Mouse (Mus musculus): Measurements from ENCODE around the gene Tnfsf13b. TPM values are rescaled to one million over a fixed set of nuclear protein-coding genes. Genes with fewer than 3 reads are reported as not detected.

Tnfsf13b gene
- total RNA-seq, 2 experiments from 2014 or later: 3.4 to 6.0 TPM

- peak in 1 of 2 experiments; percentile 39 for DNase-seq
Measured at GRCm38 (mm10) chr8:10043842-10044510, 37.7 kb downstream of the Tnfsf13b start.

GRCm38 (mm10) chr8:10045743-10046142 lies 39.5 kb downstream of the Tnfsf13b start:
- no peak for DNase-seq

GRCm38 (mm10) chr8:10049162-10049561 lies 42.9 kb downstream of the Tnfsf13b start:
- peak; percentile 8 to 12 for DNase-seq

- no peak for DNase-seq
Measured at GRCm38 (mm10) chr8:10051576-10051975, 45.3 kb downstream of the Tnfsf13b start.

- no peak for DNase-seq
Measured at GRCm38 (mm10) chr8:10053571-10053990, 47.3 kb downstream of the Tnfsf13b start.

- DNase-seq: no peak
Measured at GRCm38 (mm10) chr8:10061001-10061400, 54.7 kb downstream of the Tnfsf13b start.

GRCm38 (mm10) chr8:10066906-10067305 lies 60.6 kb downstream of the Tnfsf13b start:
- no peak for DNase-seq

GRCm38 (mm10) chr8:10067775-10068174 lies 61.5 kb downstream of the Tnfsf13b start:
- DNase-seq: no peak

- DNase-seq: no peak
Measured at GRCm38 (mm10) chr8:10072347-10072746, 66.1 kb downstream of the Tnfsf13b start.

Other genes starting within 250 kb of the Tnfsf13b start
- gene Fam155a, start 235.3 kb upstream of the Tnfsf13b start, total RNA-seq (2021): 1 to 10 TPM; 3.9 to 5.1 TPM
- not detected for gene Gm10217, start 142.2 kb upstream of the Tnfsf13b start, total RNA-seq (2021)
- gene Lig4, start 28.8 kb upstream of the Tnfsf13b start, total RNA-seq (2021): 1 to 10 TPM; 8.3 to 9.7 TPM
- 10 to 100 TPM; 22.8 to 25.1 TPM for gene Abhd13, start 28.8 kb upstream of the Tnfsf13b start, total RNA-seq (2021)
- not detected for gene Myo16, start 147.4 kb downstream of the Tnfsf13b start, total RNA-seq (2021)